Mouse (Mus musculus): ENCODE data around the gene Spata32.

- no peak for TF ChIP-seq GATA1 (IDR thresholded peaks at IDR 0.05; ENCODE audit: borderline replicate concordance, low read length)
- TF ChIP-seq FLI1 (IDR thresholded peaks at IDR 0.05; ENCODE audit: low read length), result no peak
These were observed 46.3 kb upstream of the Spata32 start for GRCm38 (mm10) chr11:103264427-103265005.
